Mouse (Mus musculus) lung, embryonic 16.5 days (tissue): ENCODE measurements at regions not wholly inside any gene's neighbourhood (a gene's known extent, or its start where the extent isn't known, plus 50 kb on each side); places are given as distances from the start of the nearest gene placed in this dataset.

ENCODE experiments used
- ATAC-seq: fragments of 200-750 bp; cut with Nextera tagmentation; 2 replicates; pipeline ENCODE4 v1.8.0; 2017; ENCODE audit warnings: low read depth, mild to moderate bottlenecking, moderate library complexity
- H3K27ac ChIP-seq: fragments of 300-500 bp; sonication (generic); 2 replicates; pipeline ENCODE4 v1.5.1; 2014; ENCODE audit warnings: mild to moderate bottlenecking, control low read depth, low read length
- H3K27me3 ChIP-seq: fragments of 300-500 bp; sonication (generic); 2 replicates; pipeline ENCODE4 v1.6.1; 2014; ENCODE audit warnings: low read depth, low read length, mixed read lengths; ENCODE audit not compliant: control insufficient read depth, insufficient read depth
- H3K36me3 ChIP-seq: fragments of 300-500 bp; sonication (generic); 2 replicates; pipeline ENCODE4 v1.6.1; 2014; ENCODE audit warnings: low read length; ENCODE audit not compliant: control insufficient read depth, insufficient read depth
- H3K4me1 ChIP-seq: fragments of 300-500 bp; sonication (generic); replicated peaks from 2 replicates; pipeline ENCODE4 v1.6.1; 2014; ENCODE audit warnings: low read length, mixed read lengths; ENCODE audit not compliant: control insufficient read depth, insufficient read depth
- H3K4me2 ChIP-seq: fragments of 300-500 bp; sonication (generic); 2 replicates; pipeline ENCODE4 v1.6.1; 2014; ENCODE audit warnings: low read depth, low read length, control low read depth
- H3K4me3 ChIP-seq: fragments of 300-500 bp; sonication (generic); 2 replicates; pipeline ENCODE4 v1.5.1; 2014; ENCODE audit warnings: mild to moderate bottlenecking, low read length, control low read depth
- H3K9ac ChIP-seq: fragments of 300-500 bp; sonication (generic); 2 replicates; pipeline ENCODE4 v1.6.1; 2014; ENCODE audit warnings: low read length, control low read depth
- H3K9me3 ChIP-seq: fragments of 300-500 bp; sonication (generic); 2 replicates; pipeline ENCODE4 v1.6.1; 2016; ENCODE audit warnings: low read length; ENCODE audit not compliant: control insufficient read depth
- WGBS: fragments of 180-500 bp; shearing (Covaris S2); extraction: QIAGEN DNeasy Blood & Tissue Kit; methylation state at CpG from one replicate; pipeline ENCODE4 v1.1.7; 2014; 5-methylcytosine and 5-hydroxymethylcytosine counted together

DNA sequence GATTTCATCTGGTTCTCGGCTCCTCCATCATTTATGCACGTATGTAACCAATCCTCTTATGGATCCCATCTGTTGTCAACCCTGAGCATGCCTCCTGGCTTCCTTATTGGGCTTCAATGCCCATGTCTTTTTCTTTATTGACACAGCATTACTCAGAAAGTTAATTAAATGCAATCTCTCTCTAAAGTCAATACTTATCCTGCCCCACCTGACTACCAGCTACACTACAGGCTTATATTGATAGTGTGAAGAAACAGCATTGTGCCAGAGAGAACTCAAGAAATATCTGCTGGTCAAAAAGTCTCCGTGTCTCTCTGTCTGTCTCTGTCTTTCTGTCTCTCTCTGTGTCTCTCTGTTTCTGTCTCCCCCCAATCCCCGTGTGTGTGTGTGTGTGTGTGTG, 194.7 kb upstream of the Rfx3 start:
- no peaks in the 10 kb centered on the region for H3K36me3 ChIP-seq
- no peak overlapping the region for H3K9ac ChIP-seq
- H3K4me2 ChIP-seq = no peak overlapping the region
- H3K9me3 ChIP-seq = no peaks in the 10 kb centered on the region; the same call in 1 of the 2 replicates
- H3K27me3 ChIP-seq = no peaks in the 10 kb centered on the region
- H3K4me1 ChIP-seq = no peaks in the 10 kb centered on the region
- no peak for ATAC-seq
- no peak overlapping the region for H3K27ac ChIP-seq
- 80% methylated on average over 4 of the region's 4 CpGs for WGBS
- no peak overlapping the region for H3K4me3 ChIP-seq

DNA sequence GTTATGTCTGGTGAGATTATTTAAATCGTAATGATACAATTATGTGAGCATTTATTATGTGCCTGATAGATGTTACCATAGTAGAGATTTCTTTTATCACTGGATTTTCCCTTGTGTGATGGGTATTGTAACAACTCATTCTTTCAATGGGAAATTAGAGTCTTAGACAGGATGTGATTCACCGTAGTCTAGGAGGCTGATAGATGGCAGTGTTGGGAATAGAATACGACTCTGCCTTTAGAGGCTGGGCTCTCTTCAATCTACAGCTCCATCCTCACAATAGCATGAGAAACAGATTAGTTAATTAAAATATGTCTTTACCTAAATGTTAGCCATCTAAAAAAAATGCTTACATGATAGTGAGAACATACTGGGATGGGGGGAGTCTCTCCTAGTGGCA, 192.8 kb upstream of the Rfx3 start:
- WGBS = 56% methylated on average over 3 of the region's 3 CpGs
- H3K9me3 ChIP-seq = no peaks in the 10 kb centered on the region; the same call in 1 of the 2 replicates
- no peaks in the 10 kb centered on the region for H3K36me3 ChIP-seq
- no peaks in the 10 kb centered on the region for H3K4me1 ChIP-seq
- H3K4me3 ChIP-seq = no peak overlapping the region
- H3K27ac ChIP-seq = no peak overlapping the region
- no peak for ATAC-seq
- no peak overlapping the region for H3K9ac ChIP-seq
- H3K4me2 ChIP-seq = no peak overlapping the region
- H3K27me3 ChIP-seq = no peaks in the 10 kb centered on the region

DNA sequence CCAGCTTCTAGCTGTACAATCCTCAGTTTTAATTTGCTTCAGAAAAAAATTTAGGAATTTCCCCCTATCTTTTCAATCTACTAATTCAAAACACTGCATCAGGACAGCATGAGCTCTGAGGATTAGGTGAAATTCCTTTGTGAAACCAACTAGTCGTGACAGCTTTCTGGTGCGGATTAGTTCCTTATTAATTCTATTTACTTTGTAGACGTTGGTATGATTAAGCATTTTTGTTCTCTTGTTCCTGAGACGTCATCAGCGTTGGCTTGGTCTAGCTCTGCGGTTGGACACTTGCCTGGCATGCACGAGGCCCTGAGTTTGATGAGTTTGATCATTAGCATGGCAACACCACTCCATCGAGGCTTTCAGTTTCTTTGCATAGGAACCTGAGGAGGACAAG, 188.4 kb upstream of the Rfx3 start:
- Histone ChIP-seq H3K9ac (no peak overlapping the region), H3K27ac (no peak overlapping the region), H3K4me3 (no peak overlapping the region), H3K4me1 (no peaks in the 10 kb centered on the region), H3K36me3 (no peaks in the 10 kb centered on the region), H3K9me3 (no peaks in the 10 kb centered on the region), H3K27me3 (no peaks in the 10 kb centered on the region), H3K4me2 (no peak overlapping the region)
- WGBS = 39% methylated on average over 8 of the region's 8 CpGs
- ATAC-seq = no peak

DNA sequence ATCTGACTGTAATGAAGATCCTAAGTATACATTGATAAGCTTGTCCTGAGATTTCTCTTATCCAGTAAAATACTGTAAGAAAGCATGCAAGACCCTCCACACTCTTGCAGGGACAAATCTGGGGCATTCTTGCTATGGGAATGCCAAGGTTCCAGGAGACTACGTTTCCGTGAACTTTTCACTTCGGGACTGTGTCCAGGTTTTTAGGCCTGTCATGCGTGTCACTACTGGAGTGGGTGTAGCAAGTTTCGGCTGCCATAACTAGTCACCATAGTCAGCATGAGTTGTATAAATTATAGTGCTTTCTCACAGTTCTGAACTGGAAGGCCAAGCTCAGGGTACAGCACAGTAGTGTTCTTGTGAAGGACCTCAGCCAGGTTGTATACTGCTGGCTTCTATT, 185.9 kb upstream of the Rfx3 start:
- H3K4me3 ChIP-seq = no peak overlapping the region

DNA sequence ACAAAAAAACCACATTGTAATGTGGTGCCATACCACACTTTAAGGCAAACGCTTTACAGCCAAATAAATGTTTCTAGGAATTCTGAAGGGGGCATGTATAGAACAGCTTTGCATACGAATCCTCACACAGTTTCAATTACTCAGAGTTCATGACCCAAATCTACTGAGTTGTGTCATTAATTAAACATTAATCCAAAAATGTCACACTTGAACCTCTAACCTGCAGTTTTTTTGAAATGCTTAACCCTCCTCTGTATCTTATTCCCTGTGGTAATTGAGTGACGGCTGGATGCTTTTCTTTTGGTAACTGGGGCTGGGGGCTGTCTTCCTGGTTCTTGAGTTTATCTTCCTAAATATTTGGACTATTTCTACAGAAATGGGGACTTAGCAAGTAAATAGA, 181.3 kb upstream of the Rfx3 start:
- Histone ChIP-seq H3K27me3 (no peaks in the 10 kb centered on the region), H3K27ac (no peak overlapping the region), H3K4me3 (no peak overlapping the region), H3K9me3 (no peaks in the 10 kb centered on the region), H3K4me1 (no peaks in the 10 kb centered on the region), H3K9ac (no peak overlapping the region), H3K4me2 (no peak overlapping the region), H3K36me3 (no peaks in the 10 kb centered on the region)
- ATAC-seq = no peak
- 51% methylated on average over 3 of the region's 3 CpGs for WGBS

More for the DNA sequence above, 185.9 kb upstream of the Rfx3 start:
- Histone ChIP-seq H3K27me3 (no peaks in the 10 kb centered on the region), H3K36me3 (no peaks in the 10 kb centered on the region), H3K9ac (no peak overlapping the region), H3K4me1 (no peaks in the 10 kb centered on the region), H3K4me2 (no peak overlapping the region), H3K27ac (no peak overlapping the region), H3K9me3 (no peaks in the 10 kb centered on the region)
- WGBS = 97% methylated on average over 5 of the region's 5 CpGs
- ATAC-seq = no peak

DNA sequence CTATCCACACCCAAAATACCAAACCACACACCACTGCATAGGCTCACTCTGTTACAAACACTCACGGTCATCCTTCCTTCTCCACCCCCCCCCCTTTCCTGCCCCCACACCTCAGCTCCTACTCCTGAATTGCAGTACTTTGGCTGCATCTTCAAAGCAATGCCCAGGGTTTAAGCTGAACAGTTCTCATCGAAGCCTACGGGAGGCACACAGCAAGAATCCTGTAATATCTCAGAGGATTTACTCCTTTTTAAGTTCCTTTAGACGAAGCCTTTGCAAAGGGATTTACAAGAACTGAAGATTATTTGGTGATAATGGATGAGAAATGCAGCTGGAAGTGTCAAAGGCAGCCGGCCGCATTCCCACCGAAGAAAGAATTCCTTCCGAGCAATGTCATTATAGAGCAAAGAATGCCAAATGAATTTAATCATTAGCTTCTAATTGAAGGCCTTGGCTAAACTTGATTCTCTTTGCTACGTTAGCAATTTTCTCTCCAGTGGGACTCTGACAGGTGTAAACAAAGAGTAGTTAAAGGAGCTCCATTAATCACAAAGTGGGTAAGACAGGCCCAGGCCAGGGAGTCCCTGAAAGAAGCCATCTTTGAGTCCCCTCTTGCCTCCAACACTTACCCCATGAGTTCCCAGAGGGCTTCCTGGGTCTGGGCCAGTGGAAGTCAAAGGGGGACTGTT, 180.6 kb upstream of the Rfx3 start:
- H3K9ac ChIP-seq = no peak overlapping the region
- H3K4me1 ChIP-seq = no peaks in the 10 kb centered on the region
- H3K27ac ChIP-seq = no peak overlapping the region
- H3K27me3 ChIP-seq = no peaks in the 10 kb centered on the region
- 20% methylated on average over 9 of the region's 9 CpGs for WGBS
- no peak overlapping the region for H3K4me2 ChIP-seq
- H3K4me3 ChIP-seq = no peak overlapping the region
- H3K36me3 ChIP-seq = no peaks in the 10 kb centered on the region
- no peak for ATAC-seq
- no peaks in the 10 kb centered on the region for H3K9me3 ChIP-seq

DNA sequence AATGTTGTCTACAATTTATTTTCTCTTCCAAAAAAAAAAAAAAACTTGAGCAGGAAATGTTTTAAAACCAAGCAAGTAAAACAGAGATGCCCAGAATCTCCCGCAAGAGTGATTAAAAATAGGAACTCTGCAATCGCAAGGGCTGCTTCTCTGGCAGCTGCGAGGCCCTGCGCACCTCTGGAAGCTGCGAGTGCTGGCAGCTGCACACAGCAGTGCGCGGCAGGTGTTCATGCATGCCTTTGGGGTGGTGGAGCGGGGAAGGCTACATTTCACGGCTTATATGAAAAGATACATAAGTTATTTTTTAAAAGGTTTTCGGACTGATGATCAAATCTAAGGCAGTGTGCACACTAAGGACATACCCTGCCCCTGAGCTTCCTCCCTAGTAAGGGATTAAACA, 179.3 kb upstream of the Rfx3 start:
- Histone ChIP-seq H3K4me3 (no peak overlapping the region), H3K4me1 (no peaks in the 10 kb centered on the region), H3K36me3 (no peaks in the 10 kb centered on the region), H3K27ac (no peak overlapping the region), H3K9me3 (no peaks in the 10 kb centered on the region), H3K9ac (no peak overlapping the region), H3K4me2 (no peak overlapping the region), H3K27me3 (no peaks in the 10 kb centered on the region)
- no peak for ATAC-seq
- 82% methylated on average over 10 of the region's 10 CpGs for WGBS

DNA sequence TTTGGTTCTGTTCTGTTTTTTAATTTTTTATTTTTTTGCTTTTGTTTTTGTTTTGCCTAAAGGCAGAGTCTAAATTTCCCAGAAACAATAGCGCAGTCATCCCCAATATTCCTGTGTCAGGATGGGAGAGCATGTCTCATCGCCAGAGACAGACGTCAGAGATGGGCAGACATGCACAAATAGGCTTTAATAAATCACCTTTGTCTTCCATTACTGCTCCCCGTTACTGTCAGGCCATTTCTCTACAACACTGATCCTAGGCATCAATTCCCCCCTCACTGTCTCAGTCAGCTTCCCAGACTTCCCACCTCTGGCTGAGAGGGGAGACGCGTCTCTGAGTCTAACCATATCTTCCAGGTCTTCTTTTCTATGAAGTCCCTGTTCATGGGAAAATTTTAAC, 177.4 kb upstream of the Rfx3 start:
- no peak for ATAC-seq
- WGBS = 76% methylated on average over 6 of the region's 6 CpGs
- Histone ChIP-seq H3K4me3 (no peak overlapping the region), H3K36me3 (no peaks in the 10 kb centered on the region), H3K27me3 (no peaks in the 10 kb centered on the region), H3K9ac (no peak overlapping the region), H3K4me2 (no peak overlapping the region), H3K27ac (no peak overlapping the region), H3K9me3 (no peaks in the 10 kb centered on the region), H3K4me1 (no peaks in the 10 kb centered on the region)

DNA sequence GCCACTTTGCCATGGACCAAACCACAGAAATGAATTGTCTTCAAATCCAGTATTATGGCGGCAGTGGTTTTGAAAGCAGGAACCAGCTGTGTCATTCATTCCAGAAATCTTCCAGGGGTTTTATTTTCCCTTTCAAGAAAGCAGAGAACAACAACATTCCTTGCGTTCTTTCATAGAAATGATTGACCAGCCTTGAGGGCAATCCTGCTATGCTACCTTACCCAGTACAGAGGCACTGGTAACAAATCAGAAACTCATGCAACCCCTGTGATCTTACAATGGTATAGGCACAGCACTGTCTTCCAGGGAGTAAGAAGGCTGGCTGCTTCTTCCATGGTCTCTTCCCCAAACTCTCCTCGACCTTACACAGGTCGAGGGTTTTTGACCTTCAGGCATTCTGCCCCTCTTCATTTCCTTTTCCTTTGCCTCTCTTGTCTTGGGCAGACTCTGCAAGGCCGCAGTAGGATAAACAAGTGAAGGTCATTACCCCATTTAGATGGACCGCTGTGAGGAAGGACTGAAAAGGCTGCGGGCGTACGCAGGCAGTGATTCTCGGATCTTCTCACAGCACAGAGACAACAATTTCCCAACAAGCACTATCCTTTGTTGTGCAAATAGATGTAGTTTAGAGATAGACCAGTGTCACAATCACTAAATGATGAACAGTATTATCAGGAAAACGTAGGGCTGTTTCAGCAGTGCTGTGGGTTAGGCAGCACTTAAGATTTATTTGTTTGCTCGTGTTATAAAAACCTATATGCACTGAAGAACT, 171.6 kb upstream of the Rfx3 start:
- Histone ChIP-seq H3K36me3 (no peaks in the 10 kb centered on the region), H3K9ac (no peak overlapping the region), H3K4me2 (no peak overlapping the region), H3K4me1 (no peaks in the 10 kb centered on the region), H3K27me3 (no peaks in the 10 kb centered on the region), H3K4me3 (no peak overlapping the region), H3K27ac (no peak overlapping the region), H3K9me3 (no peaks in the 10 kb centered on the region)
- 67% methylated on average over 12 of the region's 12 CpGs for WGBS
- no peak for ATAC-seq
